Mouse (Mus musculus) kidney, embryonic 15.5 days (tissue): Measurements from ENCODE around the gene Shld1. TPM values are rescaled to one million over a fixed set of nuclear protein-coding genes. Genes with fewer than 3 reads are reported as not detected.

ENCODE experiments used
- ATAC-seq: fragments of 200-750 bp; cut with Nextera tagmentation; replicated peaks from 2 replicates; pipeline ENCODE4 v1.8.0; 2017; ENCODE audit warnings: moderate TSS enrichment; ENCODE audit not compliant: low FRiP score
- H3K27ac ChIP-seq: fragments of 300-500 bp; sonication (generic); 2 replicates; pipeline ENCODE4 v1.5.1; 2015; ENCODE audit warnings: mild to moderate bottlenecking, inconsistent platforms
- H3K27me3 ChIP-seq: fragments of 300-500 bp; sonication (generic); 2 replicates; pipeline ENCODE4 v1.6.1; 2015; ENCODE audit warnings: inconsistent platforms
- H3K36me3 ChIP-seq: fragments of 300-500 bp; sonication (generic); 2 replicates; pipeline ENCODE4 v1.6.1; 2015; ENCODE audit warnings: inconsistent platforms
- H3K4me1 ChIP-seq: fragments of 300-500 bp; sonication (generic); 2 replicates; pipeline ENCODE4 v1.6.1; 2015; ENCODE audit warnings: inconsistent platforms
- H3K4me2 ChIP-seq: fragments of 300-500 bp; sonication (generic); 2 replicates; pipeline ENCODE4 v1.6.1; 2015; ENCODE audit warnings: moderate library complexity, mild to moderate bottlenecking, inconsistent platforms
- H3K4me3 ChIP-seq: fragments of 300-500 bp; sonication (generic); replicated peaks from 2 replicates; pipeline ENCODE4 v1.5.1; 2015; ENCODE audit warnings: mild to moderate bottlenecking, inconsistent platforms
- H3K9ac ChIP-seq: fragments of 300-500 bp; sonication (generic); 2 replicates; pipeline ENCODE4 v1.6.1; 2015; ENCODE audit warnings: mild to moderate bottlenecking, inconsistent platforms
- H3K9me3 ChIP-seq: fragments of 300-500 bp; sonication (generic); replicated peaks from 2 replicates; pipeline ENCODE4 v1.6.1; 2016; ENCODE audit warnings: inconsistent platforms
- WGBS: fragments of 180-500 bp; shearing (Covaris S2); methylation state at CpG from one replicate; pipeline ENCODE4 v1.1.7; 2015; ENCODE audit warnings: mixed read lengths; 5-methylcytosine and 5-hydroxymethylcytosine counted together
- polyA plus RNA-seq: library from polyadenylated mRNA; unstranded; fragments of >200 nt; fragmentation: Nextera tagmentation; extraction: Ambion mirVana; gene quantifications from 2 replicates; pipeline ENCODE4 v1.2.1, GENCODE M21; 2015

Shld1 gene
- polyA plus RNA-seq, 1 experiment from 2014 or later = 15.2 TPM

- Histone ChIP-seq H3K9ac (no peak overlapping the region), H3K4me1 (no peaks in the 10 kb centered on the region), H3K27me3 (no peaks in the 10 kb centered on the region), H3K36me3 (no peaks in the 10 kb centered on the region), H3K9me3 (no peaks in the 10 kb centered on the region), H3K27ac (no peak overlapping the region), H3K4me3 (no peak overlapping the region), H3K4me2 (no peak overlapping the region)
- 77% methylated on average over 9 of the region's 9 CpGs for WGBS
- ATAC-seq = no peak
These were observed 28.2 kb upstream of the Shld1 start for GRCm38 (mm10) chr2:132658412-132659120.

GRCm38 (mm10) chr2:132669091-132669490, 17.6 kb upstream of the Shld1 start:
- H3K36me3 ChIP-seq = no peaks in the 10 kb centered on the region
- no peak for ATAC-seq
- 85% methylated on average over 6 of the region's 6 CpGs for WGBS
- H3K27me3 ChIP-seq = no peaks in the 10 kb centered on the region
- no peaks in the 10 kb centered on the region for H3K9me3 ChIP-seq
- H3K9ac ChIP-seq = no peak overlapping the region
- no peak overlapping the region for H3K27ac ChIP-seq
- H3K4me1 ChIP-seq = no peaks in the 10 kb centered on the region
- no peak overlapping the region for H3K4me2 ChIP-seq
- H3K4me3 ChIP-seq = no peak overlapping the region

GRCm38 (mm10) chr2:132670290-132670689, 16.4 kb upstream of the Shld1 start:
- H3K9ac ChIP-seq = no peak overlapping the region
- ATAC-seq = no peak
- no peak overlapping the region for H3K4me3 ChIP-seq
- 82% methylated on average over 4 of the region's 4 CpGs for WGBS
- no peak overlapping the region for H3K27ac ChIP-seq
- no peaks in the 10 kb centered on the region for H3K36me3 ChIP-seq
- no peaks in the 10 kb centered on the region for H3K9me3 ChIP-seq
- no peaks in the 10 kb centered on the region for H3K27me3 ChIP-seq
- no peak overlapping the region for H3K4me2 ChIP-seq
- H3K4me1 ChIP-seq = 0 out of 2 replicates have a peak, but pooled peaks cover 2% of the 10 kb centered on the region

- H3K27me3 ChIP-seq = no peaks in the 10 kb centered on the region
- ATAC-seq = no peak
- H3K36me3 ChIP-seq = no peaks in the 10 kb centered on the region
- no peak overlapping the region for H3K27ac ChIP-seq
- H3K9me3 ChIP-seq = no peaks in the 10 kb centered on the region
- 91% methylated on average over 3 of the region's 3 CpGs for WGBS
- H3K9ac ChIP-seq = no peak overlapping the region
- no peak overlapping the region for H3K4me3 ChIP-seq
- 0 out of 2 replicates have a peak, but pooled peaks cover 2% of the 10 kb centered on the region for H3K4me1 ChIP-seq
- no peak overlapping the region for H3K4me2 ChIP-seq
These were observed 14.6 kb upstream of the Shld1 start for GRCm38 (mm10) chr2:132672121-132672520.

- 50% methylated on average over 4 of the region's 4 CpGs for WGBS
- H3K9me3 ChIP-seq = no peaks in the 10 kb centered on the region
- H3K4me3 ChIP-seq = no peak overlapping the region
- no peak overlapping the region for H3K27ac ChIP-seq
- no peak; the same call in none of the 2 replicates for ATAC-seq
- no peaks in the 10 kb centered on the region for H3K27me3 ChIP-seq
- H3K9ac ChIP-seq = no peak overlapping the region
- 0 out of 2 replicates have a peak, but pooled peaks cover 2% of the 10 kb centered on the region for H3K4me1 ChIP-seq
- no peak overlapping the region for H3K4me2 ChIP-seq
- no peaks in the 10 kb centered on the region for H3K36me3 ChIP-seq
These were observed 10.6 kb upstream of the Shld1 start for GRCm38 (mm10) chr2:132676111-132676510.

- peaks cover 7% of the 10 kb centered on the region; the same call in 1 of the 2 replicates for H3K4me1 ChIP-seq
- H3K27me3 ChIP-seq = no peaks in the 10 kb centered on the region
- no peak overlapping the region for H3K9ac ChIP-seq
- H3K4me3 ChIP-seq = no peak overlapping the region
- no peaks in the 10 kb centered on the region for H3K36me3 ChIP-seq
- H3K27ac ChIP-seq = no peak overlapping the region
- ATAC-seq = no peak
- no peak overlapping the region for H3K4me2 ChIP-seq
- no peaks in the 10 kb centered on the region for H3K9me3 ChIP-seq
These were observed 1.7 kb upstream of the Shld1 start for GRCm38 (mm10) chr2:132685001-132685400.

- Histone ChIP-seq H3K4me3 (no peak overlapping the region), H3K27me3 (no peaks in the 10 kb centered on the region), H3K4me1 (peaks cover 7% of the 10 kb centered on the region; the same call in 1 of the 2 replicates), H3K36me3 (peaks cover 4% of the 10 kb centered on the region), H3K4me2 (no peak overlapping the region), H3K9me3 (no peaks in the 10 kb centered on the region), H3K27ac (no peak overlapping the region), H3K9ac (no peak overlapping the region)
- WGBS = 88% methylated on average over 7 of the region's 7 CpGs
- no peak for ATAC-seq
These were observed 1.9 kb downstream of the Shld1 start for GRCm38 (mm10) chr2:132688611-132689021.

- WGBS = 70% methylated on average over 4 of the region's 4 CpGs
- no peaks in the 10 kb centered on the region for H3K9me3 ChIP-seq
- peaks cover 7% of the 10 kb centered on the region for H3K36me3 ChIP-seq
- H3K9ac ChIP-seq = no peak overlapping the region
- H3K27ac ChIP-seq = no peak overlapping the region
- no peaks in the 10 kb centered on the region for H3K27me3 ChIP-seq
- H3K4me3 ChIP-seq = no peak overlapping the region
- H3K4me1 ChIP-seq = peaks cover 7% of the 10 kb centered on the region; the same call in 1 of the 2 replicates
- no peak overlapping the region for H3K4me2 ChIP-seq
- no peak for ATAC-seq
These were observed 2.4 kb downstream of the Shld1 start for GRCm38 (mm10) chr2:132689188-132689568.

GRCm38 (mm10) chr2:132689569-132690231, 3.0 kb downstream of the Shld1 start:
- peaks cover 7% of the 10 kb centered on the region; the same call in 1 of the 2 replicates for H3K4me1 ChIP-seq
- no peak overlapping the region for H3K9ac ChIP-seq
- H3K36me3 ChIP-seq = peaks cover 7% of the 10 kb centered on the region
- H3K9me3 ChIP-seq = no peaks in the 10 kb centered on the region
- no peak overlapping the region for H3K4me3 ChIP-seq
- H3K4me2 ChIP-seq = no peak overlapping the region
- no peak for ATAC-seq
- WGBS = 78% methylated on average over 15 of the region's 15 CpGs
- no peak overlapping the region for H3K27ac ChIP-seq
- H3K27me3 ChIP-seq = no peaks in the 10 kb centered on the region

GRCm38 (mm10) chr2:132691731-132692130, 5.0 kb downstream of the Shld1 start:
- no peak overlapping the region for H3K4me2 ChIP-seq
- no peaks in the 10 kb centered on the region for H3K9me3 ChIP-seq
- peaks cover 13% of the 10 kb centered on the region for H3K36me3 ChIP-seq
- H3K4me3 ChIP-seq = no peak overlapping the region
- H3K27me3 ChIP-seq = no peaks in the 10 kb centered on the region
- H3K9ac ChIP-seq = no peak overlapping the region
- peaks cover 3% of the 10 kb centered on the region; the same call in 1 of the 2 replicates for H3K4me1 ChIP-seq
- WGBS = 67% methylated on average over 7 of the region's 7 CpGs
- no peak for ATAC-seq
- no peak overlapping the region for H3K27ac ChIP-seq

GRCm38 (mm10) chr2:132692320-132692719, 5.6 kb downstream of the Shld1 start:
- Histone ChIP-seq H3K4me1 (peaks cover 2% of the 10 kb centered on the region; the same call in 1 of the 2 replicates), H3K36me3 (peaks cover 13% of the 10 kb centered on the region), H3K27ac (no peak overlapping the region), H3K4me2 (no peak overlapping the region), H3K9ac (no peak overlapping the region), H3K27me3 (no peaks in the 10 kb centered on the region), H3K4me3 (no peak overlapping the region), H3K9me3 (no peaks in the 10 kb centered on the region)
- 67% methylated on average over 1 of the region's 1 CpGs for WGBS
- ATAC-seq = no peak

GRCm38 (mm10) chr2:132693980-132694379, 7.2 kb downstream of the Shld1 start:
- Histone ChIP-seq H3K9me3 (no peaks in the 10 kb centered on the region), H3K9ac (no peak overlapping the region), H3K4me2 (no peak overlapping the region), H3K27me3 (no peaks in the 10 kb centered on the region), H3K4me3 (no peak overlapping the region), H3K27ac (no peak overlapping the region), H3K36me3 (peaks cover 13% of the 10 kb centered on the region), H3K4me1 (no peaks in the 10 kb centered on the region)
- 86% methylated on average over 3 of the region's 3 CpGs for WGBS
- ATAC-seq = no peak
